Mouse (Mus musculus) thymus, adult 2 months (tissue): ENCODE data around the gene Slc6a2.

ENCODE experiments used
- CTCF ChIP-seq: fragments of 200-500 bp; IDR thresholded peaks from 2 replicates; pipeline ENCODE4 v1.5.1; 2012; ENCODE audit warnings: mild to moderate bottlenecking, control low read depth, low read length, moderate library complexity, borderline replicate concordance; ENCODE audit not compliant: control insufficient read depth, poor library complexity, insufficient read depth; ENCODE audit errors: extremely low read depth
- POLR2A ChIP-seq: fragments of 200-500 bp; IDR thresholded peaks from 2 replicates; pipeline ENCODE4 v1.6.1; 2012; ENCODE audit warnings: mild to moderate bottlenecking, low read length, control low read depth, moderate library complexity; ENCODE audit not compliant: control insufficient read depth, poor library complexity, insufficient read depth; ENCODE audit errors: extremely low read depth

DNA sequence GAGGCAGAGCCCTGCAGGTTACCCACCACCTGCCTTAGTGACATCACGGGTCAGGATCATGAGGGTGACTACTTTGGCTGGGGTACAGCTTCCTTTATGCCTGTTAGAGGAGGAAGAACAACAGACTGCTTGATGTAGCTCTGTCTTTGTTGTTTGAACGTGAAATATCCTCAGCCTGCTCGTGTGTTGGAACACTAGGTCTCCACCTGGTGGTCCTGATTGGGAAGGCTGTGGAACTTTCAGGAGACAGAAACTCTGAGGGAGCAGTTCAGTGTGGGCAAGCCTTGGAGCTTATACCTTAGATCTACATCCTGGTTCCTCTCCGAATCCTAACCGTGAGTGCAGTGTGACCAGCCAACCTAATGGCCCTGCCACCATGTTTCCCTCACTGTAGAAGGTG, 61.9 kb downstream of the Slc6a2 start:
- no peak for TF ChIP-seq POLR2A
- no peak for TF ChIP-seq CTCF
